Mouse (Mus musculus) ES-E14 (cell line): ENCODE measurements around the gene Lamc1. TPM values are rescaled to one million over a fixed set of nuclear protein-coding genes. Genes with fewer than 3 reads are reported as not detected.
"Not testable (repeated sequence)": the region's sequence is repeated elsewhere in the genome, so short reads cannot be mapped to it uniquely, and the experiment has no call there.

ENCODE experiments used
- DNase-seq: peaks from one replicate; pipeline ENCODE4 v3.0.0-alpha.2; 2013; ENCODE audit warnings: low read depth, low spot score
- H3K27ac ChIP-seq: 2 replicates; pipeline ENCODE4 v1.5.1; 2012; ENCODE audit warnings: low read depth, mild to moderate bottlenecking, low read length, moderate library complexity, mixed read lengths; ENCODE audit not compliant: poor library complexity, insufficient read depth, severe bottlenecking
- H3K36me3 ChIP-seq: 2 replicates; pipeline ENCODE4 v1.6.1; 2012; ENCODE audit warnings: mild to moderate bottlenecking, low read length, moderate library complexity, mixed read lengths; ENCODE audit not compliant: control insufficient read depth, poor library complexity, insufficient read depth, severe bottlenecking
- H3K4me1 ChIP-seq, 2 experiments: fragments of 150-350 bp in 1 of 2; sonication (generic) in 1 of 2; 2 replicates each; pipeline ENCODE4 v1.6.1; 2012; ENCODE audit warnings: low read length in 2 of 2, mild to moderate bottlenecking in 1 of 2, mixed read lengths in 1 of 2; ENCODE audit not compliant: control insufficient read depth in 2 of 2, insufficient read depth in 2 of 2, poor library complexity in 1 of 2
- H3K4me3 ChIP-seq, 2 experiments: fragments of 150-350 bp in 1 of 2; sonication (generic) in 1 of 2; 2 replicates each; pipeline ENCODE4 v1.5.1; 2012; ENCODE audit warnings: low read length in 2 of 2, low read depth in 1 of 2, mild to moderate bottlenecking in 1 of 2, mixed read lengths in 1 of 2; ENCODE audit not compliant: insufficient read depth in 1 of 2, poor library complexity in 1 of 2, severe bottlenecking in 1 of 2
- H3K9ac ChIP-seq: 2 replicates; pipeline ENCODE4 v1.6.1; 2012; ENCODE audit warnings: low read depth, mild to moderate bottlenecking, low read length, mixed read lengths; ENCODE audit not compliant: poor library complexity, insufficient read depth, severe bottlenecking
- H3K9me3 ChIP-seq: fragments of 150-350 bp; sonication (generic); 2 replicates; pipeline ENCODE4 v1.6.1; 2012; ENCODE audit warnings: low read depth, mild to moderate bottlenecking, low read length; ENCODE audit not compliant: control insufficient read depth, insufficient read depth
- CHD2 ChIP-seq: IDR thresholded peaks from 2 replicates; pipeline ENCODE4 v1.6.1; 2014; ENCODE audit warnings: mild to moderate bottlenecking, low read depth, low read length, inconsistent platforms
- HCFC1 ChIP-seq: IDR thresholded peaks from 2 replicates; pipeline ENCODE4 v1.6.1; 2012; ENCODE audit warnings: low read length, inconsistent platforms, borderline replicate concordance; ENCODE audit not compliant: insufficient read depth
- MAFK ChIP-seq: IDR thresholded peaks from 2 replicates; pipeline ENCODE4 v1.6.1; 2014; ENCODE audit warnings: mild to moderate bottlenecking, low read depth, low read length, inconsistent platforms; ENCODE audit not compliant: insufficient read depth
- ZC3H11A ChIP-seq: IDR thresholded peaks from 2 replicates; pipeline ENCODE4 v1.6.1; 2012; ENCODE audit warnings: low read depth, mild to moderate bottlenecking, inconsistent platforms, low read length, borderline replicate concordance
- ZNF384 ChIP-seq: IDR thresholded peaks from 2 replicates; pipeline ENCODE4 v1.6.1; 2012; ENCODE audit warnings: low read depth, low read length, inconsistent platforms
- in situ Hi-C, 2 experiments: fragments of 600-800 bp; cut with MboI; formaldehyde crosslinking; loops; one replicate each; pipeline ENCODE4 v1.15.1; 2025; ENCODE audit warnings: low sequenced_read_pairs in 2 of 2, inconsistent platforms in 1 of 2; ENCODE audit not compliant: unreplicated experiment in 2 of 2
- total RNA-seq: library from RNA; depleted of rRNA; stranded (reverse); fragments of 300-350 nt; gene quantifications from 2 replicates; pipeline ENCODE4 v1.2.3, GENCODE M21; 2012

Gene Lamc1
- total RNA-seq, 1 experiment = 313 TPM

DNA sequence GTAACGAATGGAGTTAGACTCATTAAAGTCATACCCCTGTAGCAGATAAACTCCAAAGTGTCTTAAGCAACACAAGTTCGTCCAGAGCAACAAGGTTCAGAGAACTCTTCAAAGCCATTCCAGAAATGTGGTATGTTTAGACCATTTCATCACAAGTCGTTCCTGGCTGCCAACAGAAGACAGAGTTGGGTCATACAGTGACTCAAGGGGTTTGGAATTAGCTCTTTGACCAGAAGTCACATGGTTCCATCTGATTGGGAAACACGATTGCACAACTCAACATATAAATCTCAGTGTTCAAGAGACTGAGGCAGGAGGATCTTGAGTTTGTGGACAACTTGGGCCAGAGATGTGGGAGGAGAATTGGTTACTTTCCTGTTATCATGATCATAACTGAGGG lies 18.4 kb upstream of the Lamc1 start:
- no peak for DNase-seq
- peaks cover 8 to 9% of the 10 kb centered on the region in 2 experiments for H3K4me1 ChIP-seq
- in situ Hi-C loops = no loop called here
- H3K9ac ChIP-seq = no peak overlapping the region
- H3K4me3 ChIP-seq = no peak overlapping the region
- no peak for TF ChIP-seq ZC3H11A
- TF ChIP-seq ZNF384 = no peak
- no peak for TF ChIP-seq CHD2
- no peak for TF ChIP-seq MAFK
- TF ChIP-seq HCFC1 = no peak
- no peak overlapping the region for H3K27ac ChIP-seq
- H3K36me3 ChIP-seq = no peaks in the 10 kb centered on the region
- H3K9me3 ChIP-seq = no peaks in the 10 kb centered on the region

- Histone ChIP-seq H3K4me1 (peaks cover 10% of the 10 kb centered on the region in 2 experiments), H3K4me3 (no peak overlapping the region), H3K36me3 (no peaks in the 10 kb centered on the region), H3K27ac (no peak overlapping the region; the same call in 1 of the 2 replicates), H3K9me3 (no peaks in the 10 kb centered on the region), H3K9ac (no peak overlapping the region)
- in situ Hi-C loops = no loop called here
- TF ChIP-seq ZC3H11A = no peak
- TF ChIP-seq ZNF384 = no peak
- TF ChIP-seq HCFC1 = no peak
- TF ChIP-seq MAFK = no peak
- TF ChIP-seq CHD2 = no peak
- DNase-seq = no peak
These were observed 15.1 kb upstream of the Lamc1 start for GRCm38 (mm10) chr1:153347726-153348125.

GRCm38 (mm10) chr1:153347040-153347439 lies 14.5 kb upstream of the Lamc1 start:
- in situ Hi-C loops = no loop called here
- H3K4me3 ChIP-seq = no peak overlapping the region
- no peak overlapping the region for H3K9ac ChIP-seq
- H3K36me3 ChIP-seq = no peaks in the 10 kb centered on the region
- DNase-seq = no peak
- TF ChIP-seq ZNF384 = no peak
- no peak for TF ChIP-seq CHD2
- TF ChIP-seq HCFC1 = no peak
- no peak for TF ChIP-seq MAFK
- TF ChIP-seq ZC3H11A = no peak
- peaks cover 10% of the 10 kb centered on the region in 2 experiments for H3K4me1 ChIP-seq
- no peak overlapping the region for H3K27ac ChIP-seq
- H3K9me3 ChIP-seq = no peaks in the 10 kb centered on the region

DNA sequence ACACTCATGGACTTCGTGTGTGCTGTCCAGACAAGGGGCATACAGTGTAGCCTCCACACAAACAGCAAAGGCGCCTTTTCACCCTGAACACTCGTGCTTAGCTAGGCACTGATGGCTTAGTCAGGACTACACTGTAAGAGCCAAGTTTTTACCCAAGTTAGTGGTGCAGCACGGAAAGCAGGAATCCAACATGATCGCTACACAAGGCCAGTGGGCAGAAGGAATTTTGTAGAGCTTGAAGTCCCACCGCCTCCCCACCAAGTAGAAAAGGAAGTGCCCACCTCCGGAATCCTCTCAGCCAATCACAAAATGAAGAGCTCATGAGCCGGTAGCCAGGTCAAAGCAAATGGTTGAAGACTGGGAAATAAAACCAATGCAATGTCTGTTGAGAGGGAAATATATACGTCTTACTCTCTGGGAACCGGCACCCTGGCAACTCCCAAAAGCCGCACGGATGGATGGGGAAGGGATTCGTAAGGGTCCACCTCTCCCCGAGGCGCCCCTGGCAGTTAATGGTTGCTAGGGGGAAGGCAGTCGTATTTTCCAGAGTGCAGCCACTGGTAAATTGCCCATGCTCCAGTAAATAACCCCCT lies 13.2 kb upstream of the Lamc1 start:
- no peak for DNase-seq
- H3K36me3 ChIP-seq = no peaks in the 10 kb centered on the region
- in situ Hi-C loops = no loop called here
- H3K9me3 ChIP-seq = no peaks in the 10 kb centered on the region
- H3K4me1 ChIP-seq = peaks cover 10% of the 10 kb centered on the region in 2 experiments
- peak overlapping the region; percentile 36; the same call in 1 of the 2 replicates for H3K9ac ChIP-seq
- TF ChIP-seq MAFK (no peak), CHD2 (no peak), ZC3H11A (no peak), ZNF384 (no peak), HCFC1 (no peak)
- H3K27ac ChIP-seq = no peak overlapping the region
- H3K4me3 ChIP-seq = peak overlapping the region; percentile 32 to 43

- Histone ChIP-seq H3K4me1 (peaks cover 10% of the 10 kb centered on the region in 2 experiments), H3K9ac (no peak overlapping the region), H3K9me3 (no peaks in the 10 kb centered on the region), H3K4me3 (no peak overlapping the region), H3K36me3 (no peaks in the 10 kb centered on the region), H3K27ac (no peak overlapping the region)
- in situ Hi-C loops = no loop called here
- no peak for DNase-seq
- no peak for TF ChIP-seq HCFC1
- no peak for TF ChIP-seq ZNF384
- no peak for TF ChIP-seq CHD2
- TF ChIP-seq ZC3H11A = no peak
- no peak for TF ChIP-seq MAFK
These were observed 12.4 kb upstream of the Lamc1 start for GRCm38 (mm10) chr1:153345002-153345401.

DNA sequence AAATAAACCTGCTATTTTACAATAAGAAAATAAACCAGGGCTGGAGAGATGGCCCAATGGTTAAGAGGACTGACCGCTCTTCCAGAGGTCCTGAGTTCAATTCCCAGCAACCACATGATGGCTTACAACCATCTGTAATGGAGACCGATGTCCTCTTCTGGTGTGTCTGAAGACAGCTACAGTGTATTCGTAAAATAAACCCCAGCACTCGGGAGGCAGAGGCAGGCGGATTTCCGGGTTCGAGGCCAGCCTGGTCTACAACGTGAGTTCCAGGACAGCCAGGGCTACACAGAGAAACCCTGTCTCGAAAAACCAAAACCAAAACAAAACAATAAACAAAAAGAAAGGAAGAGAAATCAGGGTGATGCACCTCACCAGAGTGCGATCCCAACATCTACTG lies 2.9 kb upstream of the Lamc1 start:
- H3K4me3 ChIP-seq, H3K9me3 ChIP-seq, DNase-seq, in situ Hi-C loops, H3K4me1 ChIP-seq, H3K36me3 ChIP-seq, H3K27ac ChIP-seq, H3K9ac ChIP-seq: not testable (repeated sequence)
